Mouse (Mus musculus) CH12.LX (cell line): Measurements from ENCODE around the gene Popdc3. TPM values are rescaled to one million over a fixed set of nuclear protein-coding genes. Genes with fewer than 3 reads are reported as not detected.

Experiments used
- DNase-seq: peaks from one replicate; pipeline ENCODE4 v3.0.0-alpha.2; 2013; ENCODE audit errors: extremely low read depth
- H3K27ac ChIP-seq: 2 replicates; pipeline ENCODE4 v1.5.1; 2012; ENCODE audit warnings: low read depth, mild to moderate bottlenecking, control low read depth, moderate library complexity; ENCODE audit not compliant: insufficient read depth
- H3K27me3 ChIP-seq: replicated peaks from 2 replicates; pipeline ENCODE3; 2012; ENCODE audit warnings: inconsistent platforms
- H3K36me3 ChIP-seq, 2 experiments: replicated peaks in 1 of 2; 2 replicates each; pipeline versions ENCODE3 to v1.6.1; 2012; ENCODE audit warnings: inconsistent platforms in 1 of 2, low read length in 1 of 2, mild to moderate bottlenecking in 1 of 2, mixed read lengths in 1 of 2, moderate library complexity in 1 of 2; ENCODE audit not compliant: control insufficient read depth in 1 of 2, insufficient read depth in 1 of 2
- H3K4me1 ChIP-seq, 2 experiments: 2 replicates each; pipeline ENCODE4 v1.6.1; 2012; ENCODE audit warnings: inconsistent platforms in 1 of 2, moderate library complexity in 1 of 2; ENCODE audit not compliant: insufficient read depth in 2 of 2, control insufficient read depth in 1 of 2
- H3K4me2 ChIP-seq: 2 replicates; pipeline ENCODE4 v1.6.1; 2012; ENCODE audit warnings: low read depth, mild to moderate bottlenecking, control low read depth; ENCODE audit not compliant: poor library complexity, insufficient read depth, severe bottlenecking
- H3K4me3 ChIP-seq, 3 experiments: fragments of 150-350 bp in 1 of 3; sonication (generic) in 1 of 3; replicated peaks in 1 of 3; 2 replicates each; pipeline versions ENCODE3 to v1.5.1; 2011 to 2012; ENCODE audit warnings: low read depth in 2 of 3, low read length in 2 of 3, mild to moderate bottlenecking in 2 of 3, moderate library complexity in 2 of 3, control low read depth in 1 of 3, improper control_type of control experiment in 1 of 3, inconsistent platforms in 1 of 3, mixed read lengths in 1 of 3; ENCODE audit not compliant: poor library complexity in 1 of 3
- H3K79me2 ChIP-seq: replicated peaks from 2 replicates; pipeline ENCODE4 v1.6.1; 2012; ENCODE audit warnings: mild to moderate bottlenecking, moderate library complexity; ENCODE audit not compliant: control insufficient read depth, poor library complexity, insufficient read depth, severe bottlenecking; ENCODE audit errors: extremely low read depth
- H3K9ac ChIP-seq: 2 replicates; pipeline ENCODE4 v1.6.1; 2012; ENCODE audit warnings: low read depth, mild to moderate bottlenecking, control low read depth, moderate library complexity; ENCODE audit not compliant: insufficient read depth
- H3K9me3 ChIP-seq: replicated peaks from 2 replicates; pipeline ENCODE3; 2012; ENCODE audit warnings: low read length, inconsistent platforms, mixed read lengths
- CHD1 ChIP-seq: IDR thresholded peaks from 2 replicates; pipeline ENCODE4 v1.6.1; 2012; ENCODE audit warnings: low read depth, low read length, improper control_type of control experiment, inconsistent platforms
- CHD2 ChIP-seq: IDR thresholded peaks from 2 replicates; pipeline ENCODE4 v1.6.1; 2011; ENCODE audit warnings: low read length, improper control_type of control experiment
- CTCF ChIP-seq, 2 experiments: IDR thresholded peaks in 1 of 2; conservative IDR thresholded peaks in 1 of 2; 2 replicates each; pipeline ENCODE4 v1.5.1; 2011 to 2012; ENCODE audit warnings: low read depth in 2 of 2, low read length in 2 of 2, improper control_type of control experiment in 1 of 2, inconsistent platforms in 1 of 2, mild to moderate bottlenecking in 1 of 2, moderate library complexity in 1 of 2
- EP300 ChIP-seq: IDR thresholded peaks from 2 replicates; pipeline ENCODE4 v1.6.1; 2011; ENCODE audit warnings: low read length, improper control_type of control experiment
- ETS1 ChIP-seq: conservative IDR thresholded peaks from 2 replicates; pipeline ENCODE4 v1.6.1; 2012; ENCODE audit warnings: low read depth, mild to moderate bottlenecking, inconsistent platforms, low read length, improper control_type of control experiment, moderate library complexity
- GABPA ChIP-seq: IDR thresholded peaks from 2 replicates; pipeline ENCODE4 v1.6.1; 2012; ENCODE audit warnings: low read depth, low read length, improper control_type of control experiment, inconsistent platforms; ENCODE audit not compliant: insufficient replicate concordance
- HCFC1 ChIP-seq: IDR thresholded peaks from 2 replicates; pipeline ENCODE4 v1.6.1; 2012; ENCODE audit warnings: low read depth, mild to moderate bottlenecking, inconsistent platforms, low read length, improper control_type of control experiment
- IRF4 ChIP-seq: IDR thresholded peaks from 2 replicates; pipeline ENCODE4 v1.6.1; 2014; ENCODE audit warnings: low read depth, mild to moderate bottlenecking, inconsistent platforms, low read length, improper control_type of control experiment
- JUN ChIP-seq: IDR thresholded peaks from 2 replicates; pipeline ENCODE4 v1.6.1; 2011; ENCODE audit warnings: low read depth, mild to moderate bottlenecking, low read length, improper control_type of control experiment, moderate library complexity; ENCODE audit not compliant: insufficient read depth
- JUND ChIP-seq: conservative IDR thresholded peaks from 2 replicates; pipeline ENCODE4 v1.6.1; 2011; ENCODE audit warnings: low read depth, low read length, improper control_type of control experiment
- KAT2A ChIP-seq: IDR thresholded peaks from 2 replicates; pipeline ENCODE4 v1.6.1; 2012; ENCODE audit warnings: low read length, improper control_type of control experiment, inconsistent platforms; ENCODE audit not compliant: insufficient replicate concordance
- MAFK ChIP-seq: IDR thresholded peaks from 2 replicates; pipeline ENCODE4 v1.6.1; 2011; ENCODE audit warnings: low read length, improper control_type of control experiment; ENCODE audit not compliant: insufficient replicate concordance
- MAX ChIP-seq: IDR thresholded peaks from 2 replicates; pipeline ENCODE4 v1.6.1; 2011; ENCODE audit warnings: low read length, improper control_type of control experiment
- MXI1 ChIP-seq: IDR thresholded peaks from 2 replicates; pipeline ENCODE4 v1.6.1; 2011; ENCODE audit warnings: mild to moderate bottlenecking, low read depth, low read length, improper control_type of control experiment
- NELFE ChIP-seq: IDR thresholded peaks from 2 replicates; pipeline ENCODE4 v1.6.1; 2011; ENCODE audit warnings: low read depth, low read length, improper control_type of control experiment
- POLR2A ChIP-seq: IDR thresholded peaks from 2 replicates; pipeline ENCODE4 v1.6.1; 2011; ENCODE audit warnings: low read depth, mild to moderate bottlenecking, improper control_type of control experiment, low read length
- POLR2AphosphoS2 ChIP-seq: IDR thresholded peaks from 2 replicates; pipeline ENCODE4 v1.6.1; 2011; ENCODE audit warnings: low read depth, low read length, improper control_type of control experiment
- RAD21 ChIP-seq: IDR thresholded peaks from 2 replicates; pipeline ENCODE4 v1.6.1; 2011; ENCODE audit warnings: low read depth, mild to moderate bottlenecking, low read length, improper control_type of control experiment, moderate library complexity
- RCOR1 ChIP-seq: conservative IDR thresholded peaks from 2 replicates; pipeline ENCODE4 v1.6.1; 2012; ENCODE audit warnings: low read depth, mild to moderate bottlenecking, inconsistent platforms, low read length, improper control_type of control experiment
- SMC3 ChIP-seq: IDR thresholded peaks from 2 replicates; pipeline ENCODE4 v1.6.1; 2011; ENCODE audit warnings: low read depth, low read length, improper control_type of control experiment
- TBP ChIP-seq: conservative IDR thresholded peaks from 2 replicates; pipeline ENCODE4 v1.6.1; 2011; ENCODE audit warnings: low read depth, low read length, improper control_type of control experiment
- ZMIZ1 ChIP-seq: IDR thresholded peaks from 2 replicates; pipeline ENCODE4 v1.6.1; 2012; ENCODE audit warnings: low read depth, mild to moderate bottlenecking, inconsistent platforms, low read length, improper control_type of control experiment
- ZNF384 ChIP-seq: IDR thresholded peaks from 2 replicates; pipeline ENCODE4 v1.6.1; 2012; ENCODE audit warnings: low read depth, low read length, improper control_type of control experiment, inconsistent platforms
- dilution Hi-C: fragments of 300-500 bp; cut with MboI; formaldehyde crosslinking; loops from 2 replicates; pipeline ENCODE4 v1.14.3; 2020; ENCODE audit warnings: low sequenced_read_pairs; ENCODE audit not compliant: extremely low pct_unique_long_range_greater_than_20kb, extremely low pct_ligation_motif_present
- in situ Hi-C: fragments of 300-500 bp; cut with MboI; formaldehyde crosslinking; loops from 3 replicates; pipeline ENCODE4 v1.14.3; 2019; ENCODE audit warnings: low sequenced_read_pairs, low pct_ligation_motif_present, low pct_unique_long_range_greater_than_20kb, mixed read lengths
- polyA plus RNA-seq: library from polyadenylated mRNA; unstranded; fragments of >175 nt; gene quantifications from 2 replicates; pipeline ENCODE4 v1.2.1, GENCODE M21; 2012; ENCODE audit warnings: low read depth; ENCODE audit not compliant: insufficient read length
- total RNA-seq, 2 experiments: library from RNA; depleted of rRNA; stranded (reverse); fragments of 300-350 nt in 1 of 2; fragments of >200 nt in 1 of 2; gene quantifications; 2 replicates each; pipeline ENCODE4 v1.2.3; 2012 to 2014

Gene Popdc3
- total and polyA plus RNA-seq, 3 experiments: 0.04 to 0.24 (median 0.24) TPM

DNA sequence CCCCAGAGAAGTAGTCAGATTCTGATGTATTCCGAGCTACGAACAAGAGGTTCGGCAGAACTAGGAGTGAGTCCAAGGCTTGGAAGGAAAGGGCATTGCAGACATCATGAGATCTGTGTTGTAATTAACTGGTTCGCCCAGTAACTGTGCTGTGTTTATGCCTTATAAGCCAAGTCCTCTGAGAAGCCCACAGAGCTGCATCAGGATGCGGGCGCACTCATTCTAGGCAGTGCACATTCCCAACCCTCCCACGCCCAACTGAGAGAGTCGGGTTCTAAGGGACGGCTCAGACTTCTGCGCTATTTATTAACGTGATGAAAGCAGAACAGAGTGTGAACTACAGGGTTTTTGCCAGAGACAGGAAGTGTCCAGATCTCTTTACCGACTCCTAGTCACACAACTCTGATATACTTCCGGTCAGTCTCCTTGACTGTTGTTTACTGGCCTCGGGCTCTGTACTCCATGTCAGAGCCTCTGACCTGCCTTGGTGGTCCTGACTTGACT is 23.3 kb upstream of the Popdc3 start:
- Histone ChIP-seq H3K4me3 (no peak overlapping the region), H3K27ac (no peak overlapping the region), H3K9me3 (no peaks in the 10 kb centered on the region), H3K9ac (no peak overlapping the region), H3K27me3 (no peaks in the 10 kb centered on the region), H3K36me3 (peaks cover 68 to 97% of the 10 kb centered on the region in 2 experiments), H3K4me2 (no peak overlapping the region), H3K4me1 (no peaks in the 10 kb centered on the region), H3K79me2 (no peaks in the 10 kb centered on the region)
- in situ Hi-C loops (no loop called here), dilution Hi-C loops (no loop called here)
- no peak for TF ChIP-seq JUN
- TF ChIP-seq RCOR1: no peak
- no peak for TF ChIP-seq CHD1
- no peak for TF ChIP-seq ZNF384
- TF ChIP-seq NELFE: no peak
- TF ChIP-seq HCFC1: no peak
- TF ChIP-seq MAFK: no peak
- no peak for TF ChIP-seq CTCF (conservative IDR thresholded peaks at IDR 0.05 in 1 of 2, IDR thresholded peaks at IDR 0.05 in 1 of 2; ENCODE audit: low read depth in 2 of 2, low read length in 2 of 2)
- no peak for TF ChIP-seq RAD21
- TF ChIP-seq IRF4: no peak
- no peak for TF ChIP-seq MAX
- DNase-seq: no peak

DNA sequence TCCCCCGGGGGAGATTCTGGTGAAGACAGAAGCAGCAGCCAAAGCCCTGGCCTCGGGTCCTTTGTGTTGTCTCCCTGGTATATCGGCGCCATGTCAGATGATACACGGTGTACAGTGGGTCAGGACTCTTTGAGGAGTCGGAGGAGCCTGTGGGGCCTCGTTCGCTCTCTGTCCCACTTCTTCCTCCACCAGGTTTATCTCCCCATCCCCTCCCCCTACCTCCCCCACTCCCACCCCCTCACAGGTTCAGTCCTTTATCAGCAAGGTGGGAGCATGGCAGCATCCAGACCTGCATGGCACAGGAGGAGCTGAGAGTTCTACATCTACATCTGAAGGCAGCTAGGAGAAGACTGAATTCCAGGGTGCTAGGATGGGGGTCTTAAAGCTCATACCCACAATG is 12.0 kb upstream of the Popdc3 start:
- DNase-seq: no peak
- H3K4me1 ChIP-seq: no peaks in the 10 kb centered on the region
- H3K9ac ChIP-seq: no peak overlapping the region
- H3K4me3 ChIP-seq: no peak overlapping the region
- no peak for TF ChIP-seq JUN
- no peak for TF ChIP-seq SMC3
- no peak for TF ChIP-seq JUND
- no peak for TF ChIP-seq KAT2A
- no peak for TF ChIP-seq CHD2
- TF ChIP-seq NELFE: no peak
- no peak for TF ChIP-seq GABPA
- TF ChIP-seq ZMIZ1: no peak
- TF ChIP-seq POLR2A: no peak
- no peak for TF ChIP-seq MAX
- no peak for TF ChIP-seq TBP
- TF ChIP-seq MAFK: no peak
- TF ChIP-seq EP300: no peak
- no peak for TF ChIP-seq POLR2AphosphoS2
- no peak for TF ChIP-seq MXI1
- no peak for TF ChIP-seq ETS1
- TF ChIP-seq ZNF384: no peak
- no peak overlapping the region for H3K27ac ChIP-seq
- H3K27me3 ChIP-seq: no peaks in the 10 kb centered on the region
- H3K36me3 ChIP-seq: peaks cover under 1 to 6% of the 10 kb centered on the region in 2 experiments
- no peaks in the 10 kb centered on the region for H3K79me2 ChIP-seq
- dilution Hi-C loops: no loop called here
- H3K4me2 ChIP-seq: no peak overlapping the region
- H3K9me3 ChIP-seq: no peaks in the 10 kb centered on the region
- in situ Hi-C loops: no loop called here
